Mouse (Mus musculus): ENCODE measurements around the gene Gsta3.
"Not testable (repeated sequence)": the region's sequence is repeated elsewhere in the genome, so short reads cannot be mapped to it uniquely, and the experiment has no call there.

Gsta3 gene

GRCm38 (mm10) chr1:21253303-21253650 lies 12.9 kb downstream of the Gsta3 start:
- no peak for DNase-seq (ENCODE audit: low read depth, low spot score)

- no peak for DNase-seq (ENCODE audit: low read depth, low spot score)
These were observed 13.5 kb downstream of the Gsta3 start for GRCm38 (mm10) chr1:21253856-21254255.

GRCm38 (mm10) chr1:21255625-21256345 lies 15.4 kb downstream of the Gsta3 start:
- DNase-seq (ENCODE audit: low read depth, low spot score), result no peak

- no peak for DNase-seq (ENCODE audit: low read depth, low spot score)
These were observed 16.0 kb downstream of the Gsta3 start for GRCm38 (mm10) chr1:21256391-21256790.

GRCm38 (mm10) chr1:21256871-21257270 lies 16.5 kb downstream of the Gsta3 start:
- DNase-seq (ENCODE audit: low read depth, low spot score), result no peak

- not testable (repeated sequence) for DNase-seq (ENCODE audit: low read depth, low spot score)
These were observed 19.6 kb downstream of the Gsta3 start for GRCm38 (mm10) chr1:21259981-21260380.

GRCm38 (mm10) chr1:21262401-21262800 lies 22.0 kb downstream of the Gsta3 start:
- DNase-seq (ENCODE audit: low read depth, low spot score), result no peak

GRCm38 (mm10) chr1:21263986-21264385 lies 23.6 kb downstream of the Gsta3 start:
- no peak for DNase-seq (ENCODE audit: low read depth, low spot score)

- no peak for DNase-seq (ENCODE audit: low read depth, low spot score)
These were observed 24.4 kb downstream of the Gsta3 start for GRCm38 (mm10) chr1:21264747-21265146.

- no peak for DNase-seq (ENCODE audit: low read depth, low spot score)
These were observed 26.4 kb downstream of the Gsta3 start for GRCm38 (mm10) chr1:21266766-21267165.

GRCm38 (mm10) chr1:21267466-21267865 lies 27.1 kb downstream of the Gsta3 start:
- DNase-seq (ENCODE audit: low read depth, low spot score), result not testable (repeated sequence)

- DNase-seq (ENCODE audit: low read depth, low spot score), result peak; percentile 79
These were observed 31.1 kb downstream of the Gsta3 start for GRCm38 (mm10) chr1:21271343-21272055.

GRCm38 (mm10) chr1:21272056-21272431 lies 31.7 kb downstream of the Gsta3 start:
- DNase-seq (ENCODE audit: low read depth, low spot score), result no peak

- DNase-seq (ENCODE audit: low read depth, low spot score), result no peak
These were observed 32.7 kb downstream of the Gsta3 start for GRCm38 (mm10) chr1:21273091-21273490.

GRCm38 (mm10) chr1:21274437-21275040 lies 34.1 kb downstream of the Gsta3 start:
- DNase-seq (ENCODE audit: low read depth, low spot score), result no peak

GRCm38 (mm10) chr1:21275366-21275765 lies 35.0 kb downstream of the Gsta3 start:
- not testable (repeated sequence) for DNase-seq (ENCODE audit: low read depth, low spot score)

- not testable (repeated sequence) for DNase-seq (ENCODE audit: low read depth, low spot score)
These were observed 35.8 kb downstream of the Gsta3 start for GRCm38 (mm10) chr1:21276158-21276557.

- no peak for DNase-seq (ENCODE audit: low read depth, low spot score)
These were observed 39.9 kb downstream of the Gsta3 start for GRCm38 (mm10) chr1:21280306-21280705.

- not testable (repeated sequence) for DNase-seq (ENCODE audit: low read depth, low spot score)
These were observed 44.3 kb downstream of the Gsta3 start for GRCm38 (mm10) chr1:21284644-21285043.

GRCm38 (mm10) chr1:21291394-21291793 lies 51.0 kb downstream of the Gsta3 start:
- no peak for DNase-seq (ENCODE audit: low read depth, low spot score)

- DNase-seq (ENCODE audit: low read depth, low spot score), result no peak
These were observed 52.2 kb downstream of the Gsta3 start for GRCm38 (mm10) chr1:21292590-21292989.

- no peak for DNase-seq (ENCODE audit: low read depth, low spot score)
These were observed 55.8 kb downstream of the Gsta3 start for GRCm38 (mm10) chr1:21296169-21296568.

- DNase-seq (ENCODE audit: low read depth, low spot score), result no peak
These were observed 57.7 kb downstream of the Gsta3 start for GRCm38 (mm10) chr1:21298114-21298513.
